Mouse (Mus musculus): ENCODE results near the gene Mylk. TPM values are rescaled to one million over a fixed set of nuclear protein-coding genes. Genes with fewer than 3 reads are reported as not detected.

Mylk gene
- total RNA-seq, 4 experiments from 2014 or later: 12.3 to 17.3 (median 13.9) TPM

DNA sequence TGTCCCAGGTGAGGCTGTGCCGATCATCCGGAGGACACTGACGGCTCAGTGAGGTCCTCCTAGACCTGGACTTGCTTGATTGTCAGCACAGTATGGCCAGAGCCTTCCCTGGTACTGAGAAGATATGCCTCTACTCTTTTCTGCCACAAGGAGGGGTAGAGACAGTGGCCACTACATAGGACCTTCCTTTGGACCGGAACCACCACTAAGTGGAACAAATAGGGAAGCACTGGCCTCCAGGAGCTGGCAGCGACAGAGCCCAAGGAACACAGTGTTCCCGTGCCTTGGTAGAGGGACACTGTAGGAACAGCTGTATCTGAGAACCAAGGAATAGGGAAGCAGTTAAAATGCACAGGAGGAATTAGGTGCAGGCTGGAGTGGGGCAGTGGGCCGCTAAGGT lies 233.0 kb downstream of the Mylk start:
- no peak for DNase-seq (ENCODE audit: low spot score in 2 of 2)

DNA sequence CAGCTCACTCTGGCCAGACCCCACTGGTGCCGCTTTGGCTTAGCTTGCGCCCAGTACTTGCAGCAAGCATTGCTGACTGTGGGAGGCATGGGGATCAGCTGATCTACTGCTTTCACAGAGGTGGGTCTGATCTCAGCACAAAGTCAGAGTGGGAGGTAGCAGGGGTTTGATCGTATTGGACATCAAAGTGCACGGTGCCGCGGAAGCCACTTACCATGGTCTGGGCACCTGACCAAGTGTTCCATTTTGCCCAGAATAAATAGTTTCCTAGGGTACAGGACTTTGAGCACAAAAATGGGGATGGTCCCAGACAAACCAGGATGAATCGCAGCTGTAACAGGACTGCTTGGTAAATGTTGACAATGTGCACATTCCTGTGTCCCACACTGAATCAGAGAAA lies 236.0 kb downstream of the Mylk start:
- no peak for DNase-seq (ENCODE audit: low spot score in 2 of 2)

DNA sequence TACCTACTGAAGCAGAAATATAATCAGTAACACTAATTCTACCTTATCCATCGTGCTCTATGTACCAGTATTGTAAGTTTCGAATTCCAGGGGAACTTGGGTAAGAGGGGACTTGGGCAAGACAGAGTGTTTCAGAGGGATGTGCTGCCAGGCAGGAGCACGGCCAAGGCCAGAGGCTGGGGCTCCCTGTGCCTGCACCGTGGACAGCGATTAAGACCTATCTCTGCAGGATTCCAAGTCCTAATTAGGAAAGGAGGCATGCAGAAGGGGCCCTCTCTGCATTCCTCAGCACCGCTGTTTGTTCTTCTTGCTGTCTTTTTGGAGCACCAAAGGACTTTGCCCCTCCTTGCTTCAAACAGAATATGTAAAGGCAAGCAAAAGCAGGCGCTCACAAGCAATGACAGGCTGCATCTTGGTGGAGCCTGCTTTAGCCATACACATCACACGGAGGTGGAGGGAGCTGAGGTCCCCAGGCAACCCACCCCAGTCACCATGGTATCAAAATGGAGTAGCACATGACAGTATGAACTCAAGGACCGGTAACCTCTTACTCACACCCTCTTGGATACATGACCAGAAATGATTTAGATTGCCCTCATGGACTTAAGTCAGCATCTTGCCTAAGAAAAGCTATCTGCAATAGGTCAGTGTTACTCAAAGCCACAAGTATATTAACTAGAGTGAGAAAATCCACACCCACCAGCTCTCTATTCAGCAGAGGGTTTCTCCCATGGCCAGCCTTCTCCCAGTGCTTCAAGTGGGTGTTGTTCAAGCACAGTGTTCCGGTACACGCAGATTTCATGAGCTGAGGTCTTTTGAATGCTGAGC lies 239.4 kb downstream of the Mylk start:
- no peak for DNase-seq (ENCODE audit: low spot score in 2 of 2)

DNA sequence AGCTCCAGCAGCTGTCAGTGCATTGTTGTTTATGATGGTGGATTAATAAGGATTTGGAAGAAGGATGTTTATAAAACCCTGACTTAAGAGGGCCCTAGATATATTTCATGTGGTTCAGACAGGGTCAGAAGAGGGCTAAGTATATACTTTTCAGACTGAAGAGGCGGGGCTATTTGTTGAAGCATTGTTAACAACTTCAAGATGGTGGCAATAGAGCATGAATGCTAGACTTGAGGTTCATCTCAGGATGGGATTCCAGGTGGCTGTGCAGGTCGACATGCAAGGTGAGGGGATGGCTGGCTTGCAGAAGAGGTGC lies 240.0 kb downstream of the Mylk start:
- no peak for DNase-seq (ENCODE audit: low spot score in 2 of 2)

DNA sequence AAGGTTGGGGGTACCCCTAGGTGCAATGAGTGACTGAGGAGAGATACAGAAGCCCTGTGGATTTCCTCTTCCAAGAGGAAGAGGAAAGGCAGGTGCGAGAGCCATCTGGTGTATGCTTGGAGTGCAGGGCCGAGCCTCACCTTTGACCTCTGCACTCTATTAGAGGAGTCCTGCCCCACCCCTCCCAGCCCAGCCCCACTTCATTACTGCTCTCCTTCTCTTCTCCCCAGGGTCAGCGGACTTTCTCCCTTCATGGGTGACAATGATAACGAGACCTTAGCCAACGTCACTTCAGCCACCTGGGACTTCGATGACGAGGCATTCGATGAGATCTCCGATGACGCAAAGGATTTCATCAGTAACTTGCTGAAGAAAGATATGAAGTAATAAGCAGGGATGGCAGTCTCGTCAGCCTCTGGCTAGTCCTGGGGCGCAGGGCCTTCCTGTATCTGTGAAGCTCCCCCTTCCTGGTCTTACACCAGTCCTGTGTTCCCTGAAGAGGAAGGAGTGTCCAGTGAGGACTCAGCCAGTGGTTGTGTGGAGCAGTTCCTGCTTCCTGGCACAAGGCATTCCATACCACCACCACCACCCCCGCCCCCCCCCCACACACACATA lies 241.3 kb downstream of the Mylk start:
- DNase-seq (ENCODE audit: low spot score in 2 of 2): no peak

DNA sequence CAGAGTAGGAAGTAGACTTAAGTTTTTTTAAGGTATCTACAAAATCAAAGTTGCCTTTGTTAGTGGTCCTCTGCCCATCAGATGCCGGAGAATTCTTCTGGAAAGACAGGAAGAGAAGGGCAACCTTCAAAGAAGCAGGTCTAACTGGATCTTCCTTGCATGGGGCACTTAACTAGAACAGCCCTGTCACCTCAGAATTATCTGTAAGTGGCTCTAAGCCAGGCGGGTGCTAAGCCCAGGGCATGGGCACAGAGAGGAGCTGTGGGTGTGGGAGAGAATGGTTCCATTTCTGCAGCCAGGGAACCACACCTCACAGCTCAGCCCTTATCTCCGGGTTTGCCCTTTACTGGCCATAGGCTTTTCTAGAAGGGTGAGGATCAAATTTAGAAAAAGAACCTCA lies 246.4 kb downstream of the Mylk start:
- no peak for DNase-seq (ENCODE audit: low spot score in 2 of 2)

DNA sequence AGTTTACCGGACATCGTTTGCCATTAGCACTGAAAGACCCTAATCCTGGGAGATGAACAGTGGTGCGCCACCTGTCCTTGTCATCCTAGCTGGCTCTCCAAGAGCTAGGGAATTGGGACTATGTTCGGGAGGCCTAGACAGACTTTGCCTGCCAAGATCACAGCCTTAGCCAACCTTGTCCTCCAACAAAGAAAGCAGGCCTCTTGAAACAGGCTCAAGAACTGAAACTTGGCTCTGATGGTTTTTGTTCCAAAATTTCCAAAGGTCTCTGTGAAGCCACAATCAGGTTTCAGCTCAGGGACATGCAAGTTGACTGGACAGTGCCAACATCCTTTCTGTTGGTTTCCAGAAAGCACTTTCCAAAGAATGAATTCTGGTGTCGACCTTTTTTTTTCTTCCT lies 247.8 kb downstream of the Mylk start:
- no peak for DNase-seq (ENCODE audit: low spot score in 2 of 2)

DNA sequence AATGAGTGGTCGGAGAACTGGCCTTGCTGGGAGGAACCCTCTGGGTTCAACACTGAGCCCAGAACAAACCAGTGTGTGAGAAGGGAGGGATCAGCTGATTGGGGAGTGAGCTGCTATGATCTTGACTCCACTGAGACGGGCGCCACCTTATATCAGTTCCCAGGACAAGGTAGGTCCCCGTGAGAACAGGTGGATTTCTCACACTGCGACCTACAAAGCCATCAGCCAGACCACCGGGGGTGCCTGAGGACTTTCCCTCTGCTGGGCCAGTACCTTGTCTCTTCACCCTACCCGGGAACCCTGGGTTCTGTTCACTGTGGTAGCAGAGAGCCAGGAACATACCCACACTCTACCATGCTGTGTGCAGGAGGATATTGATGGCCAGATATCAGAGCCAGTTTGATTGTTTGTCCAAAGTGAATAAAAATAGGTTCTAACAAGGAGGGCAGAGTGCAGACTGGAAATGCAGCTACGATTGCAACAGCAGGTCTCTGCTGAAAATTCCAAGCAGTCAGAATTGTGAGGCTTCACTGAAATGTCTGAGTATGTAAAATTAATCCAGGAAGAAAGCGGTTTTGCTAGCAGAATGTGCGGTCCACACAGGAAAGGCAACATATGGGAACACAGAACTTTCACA lies 248.8 kb downstream of the Mylk start:
- no peak for DNase-seq (ENCODE audit: low spot score in 2 of 2)

DNA sequence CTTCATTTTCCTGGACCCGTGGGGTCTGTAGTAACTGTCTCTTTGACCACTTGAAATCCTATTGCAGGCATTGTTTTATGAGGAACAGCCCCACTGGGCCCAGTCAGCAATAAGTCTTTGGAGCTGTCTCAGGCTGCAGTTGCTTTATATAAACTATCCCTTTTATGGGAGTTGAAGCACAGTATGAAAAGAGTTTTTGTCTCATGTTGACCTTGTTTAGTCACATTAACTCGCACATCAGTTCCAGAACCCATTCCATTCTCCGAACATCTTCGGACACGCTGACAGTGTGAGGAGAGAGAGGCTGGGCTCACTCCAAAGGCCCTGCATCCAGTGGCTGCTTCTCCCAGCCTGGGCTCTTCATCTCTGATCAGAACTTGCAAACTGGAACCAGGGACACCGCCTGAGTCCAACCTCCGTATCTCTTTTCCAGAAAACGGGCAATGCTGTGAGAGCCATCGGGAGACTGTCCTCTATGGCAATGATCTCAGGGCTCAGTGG lies 249.7 kb downstream of the Mylk start:
- no peak for DNase-seq (ENCODE audit: low spot score in 2 of 2)

DNA sequence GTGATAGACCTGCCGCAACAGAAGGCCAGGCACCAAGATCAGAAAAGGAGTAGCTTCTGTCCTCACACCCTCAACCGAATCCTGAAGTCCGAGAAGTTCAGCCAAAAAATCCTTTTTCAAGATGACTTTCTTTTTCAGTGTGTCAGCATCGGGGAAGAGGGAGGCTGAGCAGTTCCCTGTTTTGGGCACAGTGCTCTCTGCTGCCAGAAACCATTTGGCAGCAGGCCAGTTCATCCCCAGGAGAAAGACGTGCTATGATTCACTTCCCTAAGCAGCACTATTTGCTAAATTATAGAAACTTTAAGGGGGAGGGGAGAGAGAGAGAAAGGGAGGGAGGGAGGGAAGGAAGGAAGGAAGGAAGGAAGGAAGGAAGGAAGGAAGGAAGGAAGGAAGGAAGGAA lies 251.1 kb downstream of the Mylk start:
- DNase-seq (ENCODE audit: low spot score in 2 of 2): peak in 1 of 2 experiments; percentile 86

DNA sequence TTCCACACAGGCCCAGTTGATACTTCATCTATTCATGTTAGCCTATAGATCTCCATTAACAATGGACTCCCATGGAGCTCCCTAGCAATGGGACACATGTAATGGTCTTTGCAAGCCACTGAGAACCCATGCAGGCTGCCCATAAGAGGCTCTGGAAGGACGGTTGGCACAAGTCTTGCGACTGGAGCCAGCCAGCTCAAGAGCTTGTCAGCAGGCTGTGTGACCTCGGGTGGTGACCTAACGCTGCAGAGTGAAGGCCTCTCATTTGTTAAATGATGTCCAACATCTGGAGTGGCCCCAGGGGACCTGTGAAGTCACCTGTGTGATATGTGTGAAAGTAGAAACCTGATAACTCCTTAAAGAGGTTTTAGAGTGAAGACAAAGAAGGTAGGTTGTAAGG lies 252.0 kb downstream of the Mylk start:
- no peak for DNase-seq (ENCODE audit: low spot score in 2 of 2)

DNA sequence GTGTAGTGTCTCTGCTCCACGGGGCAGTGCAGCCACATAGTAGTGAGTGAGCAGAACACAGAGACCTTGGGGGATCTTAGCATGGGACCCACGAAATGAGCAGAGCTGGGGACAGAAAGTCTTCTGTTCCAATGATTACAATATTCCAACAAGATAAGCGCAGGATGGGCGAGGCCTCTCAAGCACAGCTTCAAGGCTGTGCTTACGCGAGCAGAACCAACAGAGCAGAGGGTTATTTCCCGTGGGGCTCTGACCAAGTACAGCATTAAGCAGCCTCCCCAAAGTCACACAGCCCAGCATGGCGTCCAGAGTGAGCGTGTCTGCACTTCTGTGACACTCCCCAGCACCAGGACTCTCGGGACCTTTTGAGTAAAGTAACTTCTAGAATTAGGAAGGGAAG lies 252.6 kb downstream of the Mylk start:
- DNase-seq (ENCODE audit: low spot score in 2 of 2): no peak

DNA sequence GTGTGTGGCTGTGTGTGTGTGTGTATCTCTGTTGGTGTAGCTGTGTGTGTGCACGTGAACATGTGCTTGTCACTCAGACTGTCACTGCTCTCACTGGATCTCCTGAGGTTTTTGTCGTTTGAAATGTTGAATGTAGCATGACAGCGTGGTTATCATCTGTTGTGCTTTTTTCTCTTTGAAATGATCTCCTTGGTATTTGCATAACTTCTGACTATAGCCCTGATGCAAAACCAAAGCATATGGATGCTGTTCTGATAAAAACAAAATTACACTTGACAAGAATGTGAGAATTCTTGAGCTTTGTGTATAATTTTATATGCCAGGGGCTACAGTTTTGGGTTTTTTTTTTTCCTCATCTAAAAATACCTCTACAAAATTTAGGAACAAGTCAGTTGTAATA lies 254.0 kb downstream of the Mylk start:
- no peak for DNase-seq (ENCODE audit: low spot score in 2 of 2)

DNA sequence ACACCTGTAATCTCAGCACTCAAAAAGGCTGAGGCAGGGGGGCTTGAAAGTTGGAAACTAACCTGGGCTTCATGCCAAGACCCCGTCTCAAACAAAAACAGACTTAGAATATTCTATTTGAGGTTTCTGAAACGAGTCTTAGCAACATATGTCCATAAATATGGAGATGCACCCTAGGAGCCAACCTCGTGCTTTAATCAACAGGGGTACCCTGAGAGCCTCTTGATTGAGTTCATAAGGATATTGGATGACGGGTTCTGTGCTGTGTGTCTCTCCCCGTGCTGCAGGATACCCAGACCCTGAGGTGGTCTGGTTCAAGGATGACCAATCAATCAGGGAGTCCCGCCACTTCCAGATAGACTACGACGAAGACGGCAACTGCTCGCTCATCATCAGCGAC lies 255.0 kb downstream of the Mylk start:
- no peak for DNase-seq (ENCODE audit: low spot score in 2 of 2)

DNA sequence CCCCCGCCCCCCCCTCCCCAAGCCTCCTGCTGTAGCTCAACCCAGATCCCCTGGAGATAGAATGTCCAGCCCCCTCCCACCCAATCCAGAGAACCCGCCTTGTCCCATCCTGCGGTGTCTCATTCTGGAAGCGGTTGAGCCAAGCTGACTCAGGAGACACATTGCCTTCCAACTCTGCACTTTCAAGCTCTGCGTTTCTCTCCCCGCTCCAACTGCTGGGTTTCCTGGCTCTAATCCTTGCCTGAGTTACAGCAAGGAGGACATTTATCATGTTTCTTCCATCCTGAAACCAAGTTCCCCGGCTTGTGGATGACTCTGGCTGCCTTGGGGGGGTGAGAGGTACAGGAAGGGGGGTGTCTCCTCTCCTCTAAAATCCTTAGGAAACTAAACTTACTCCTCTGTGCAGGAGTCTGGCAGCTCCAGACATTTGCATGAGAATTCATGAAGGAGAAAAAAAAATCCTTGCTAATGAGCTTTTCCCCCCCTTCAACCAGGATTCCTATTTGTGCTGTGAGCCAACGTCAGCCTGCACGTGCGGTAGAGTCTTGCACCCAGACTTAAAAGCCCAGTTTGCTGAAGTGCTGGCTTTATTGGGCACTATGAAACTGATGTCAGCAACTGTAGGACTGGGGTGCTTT lies 256.0 kb downstream of the Mylk start:
- no peak for DNase-seq (ENCODE audit: low spot score in 2 of 2)

DNA sequence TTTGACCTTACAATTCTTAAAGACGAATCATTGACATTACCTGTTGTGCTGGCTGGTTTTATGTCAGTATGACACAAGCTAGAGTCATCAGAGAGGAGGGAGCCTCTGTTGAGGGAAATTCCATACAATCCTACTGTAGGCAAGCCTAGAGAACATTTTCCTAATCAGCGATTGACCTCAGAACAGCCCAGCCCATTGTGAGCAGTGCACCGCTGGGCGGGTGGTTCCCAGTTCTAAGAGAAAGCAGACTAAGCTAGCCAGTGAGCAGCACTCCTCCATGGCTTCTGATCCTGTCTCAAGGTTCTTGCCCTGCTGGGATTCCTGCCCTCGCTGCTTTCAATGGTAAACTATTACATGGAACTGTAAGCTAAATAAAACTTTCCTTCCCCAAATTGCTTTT lies 259.3 kb downstream of the Mylk start:
- no peak for DNase-seq (ENCODE audit: low spot score in 2 of 2)

DNA sequence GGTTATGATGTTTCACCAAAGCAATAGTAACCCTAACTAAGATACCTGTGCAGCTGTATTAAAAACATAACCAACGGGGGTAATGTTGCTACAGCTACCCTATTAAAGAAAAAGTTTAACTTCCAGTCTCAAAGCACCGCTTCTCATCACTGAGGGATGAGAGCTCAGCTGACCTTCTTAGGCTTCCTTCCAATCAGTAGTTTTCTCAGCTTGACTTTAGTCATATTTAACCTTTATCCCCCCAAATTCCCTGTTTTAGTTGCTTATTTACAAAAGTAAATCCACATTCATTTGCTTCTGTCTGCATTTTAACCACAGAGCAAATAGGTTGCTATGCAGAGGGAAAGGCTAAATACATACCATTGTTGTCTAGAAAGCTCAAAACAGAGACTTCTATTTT lies 259.7 kb downstream of the Mylk start:
- no peak for DNase-seq (ENCODE audit: low spot score in 2 of 2)

DNA sequence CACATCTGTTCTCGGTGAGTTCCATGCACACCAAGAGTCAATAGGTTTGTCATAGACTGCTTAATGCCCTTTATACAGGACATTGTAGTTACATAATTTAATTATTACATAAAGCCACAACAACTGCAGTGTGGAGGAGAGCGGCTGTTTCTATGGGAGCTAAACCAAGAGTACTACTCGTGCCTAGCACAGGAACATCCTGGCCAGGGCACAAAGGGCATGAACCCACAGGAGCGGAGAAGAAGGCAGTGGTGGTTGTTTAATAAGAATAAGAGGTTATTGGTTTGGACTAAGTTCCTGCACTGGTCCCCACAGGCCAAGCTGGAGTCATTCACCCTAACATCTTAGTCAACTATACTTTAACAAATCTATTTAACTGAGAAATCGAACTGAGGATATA lies 261.2 kb downstream of the Mylk start:
- no peak for DNase-seq (ENCODE audit: low spot score in 2 of 2)

DNA sequence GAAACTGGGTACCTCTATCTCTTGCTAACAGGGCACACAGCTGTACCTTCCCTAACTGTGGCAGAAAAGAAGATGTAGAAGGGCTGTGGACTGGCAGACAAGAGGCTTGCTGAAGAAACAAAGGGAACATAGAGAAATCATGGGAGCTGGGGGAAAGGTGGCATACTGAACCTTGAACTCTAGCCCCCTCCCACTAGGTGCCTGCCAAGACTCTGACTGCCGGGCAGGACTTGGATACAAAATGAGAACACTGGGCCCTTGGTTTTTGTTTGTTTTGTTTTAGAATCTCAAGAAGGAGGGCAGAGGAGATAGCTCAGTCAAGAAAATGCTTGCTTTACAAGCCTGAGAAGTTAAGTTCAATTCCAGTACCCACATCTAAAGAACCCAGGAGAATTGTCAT lies 262.4 kb downstream of the Mylk start:
- no peak for DNase-seq (ENCODE audit: low spot score in 2 of 2)

DNA sequence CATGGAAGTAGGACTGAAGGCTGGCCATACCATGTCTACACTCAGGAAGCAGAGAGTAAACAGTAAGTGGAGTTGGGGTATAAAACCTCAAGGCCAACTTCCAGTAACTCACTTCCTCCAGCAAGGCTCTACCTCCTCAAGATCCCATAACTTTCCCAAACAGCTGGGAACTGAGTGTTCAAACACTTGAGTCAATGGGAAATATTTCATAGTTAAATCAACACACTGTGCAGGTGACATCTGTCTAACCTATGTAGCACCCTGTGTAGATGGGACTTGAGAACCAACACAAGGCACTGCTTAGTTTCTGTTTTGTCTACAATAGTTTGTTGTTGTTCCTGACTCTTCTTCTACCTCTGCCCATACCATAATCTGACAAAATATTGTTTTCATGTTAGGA lies 263.4 kb downstream of the Mylk start:
- DNase-seq (ENCODE audit: low spot score in 2 of 2): no peak

DNA sequence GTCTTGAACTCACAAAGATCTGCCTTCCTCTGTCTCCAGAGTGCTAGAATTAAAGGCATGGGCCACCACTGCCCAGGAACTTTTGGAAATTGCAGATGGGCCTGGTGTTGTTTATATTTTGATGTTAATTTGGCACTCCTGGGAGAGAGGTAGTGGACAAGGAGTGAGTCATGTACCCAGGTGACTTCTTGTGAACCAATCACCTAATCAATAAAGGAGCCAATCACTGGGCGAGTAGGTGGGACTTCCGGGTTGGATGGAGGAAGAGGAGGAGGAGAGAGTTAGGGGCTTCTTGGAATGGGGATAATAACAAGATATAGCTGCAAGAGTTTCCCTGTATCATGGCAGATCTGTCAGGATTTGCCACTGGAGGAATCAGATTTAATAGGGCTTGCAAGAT lies 268.5 kb downstream of the Mylk start:
- no peak for DNase-seq (ENCODE audit: low spot score in 2 of 2)

DNA sequence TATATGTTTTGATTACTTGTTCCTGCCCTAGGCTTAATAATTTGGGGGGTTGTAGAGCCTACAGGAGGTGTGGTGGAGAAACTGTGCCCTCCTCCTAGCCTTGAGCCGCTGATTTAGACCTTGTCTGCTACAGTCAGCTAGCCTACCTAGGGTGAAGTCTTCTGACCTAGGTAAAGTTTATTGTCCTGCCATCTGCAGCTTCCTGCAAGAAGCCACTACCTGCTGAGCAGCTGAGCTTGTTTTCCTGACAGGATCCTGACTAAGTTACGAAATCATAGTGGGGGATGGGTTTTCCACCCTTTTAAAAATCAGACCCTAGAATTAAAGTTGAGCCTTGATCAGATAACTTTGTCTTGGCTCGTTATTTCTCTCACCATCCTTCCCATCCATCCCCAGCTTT lies 271.5 kb downstream of the Mylk start:
- no peak for DNase-seq (ENCODE audit: low spot score in 2 of 2)

Data from left cerebral cortex, adult 8-10 months (tissue).